Mouse (Mus musculus): ENCODE results near the gene Taf7l.

The Taf7l gene

DNA sequence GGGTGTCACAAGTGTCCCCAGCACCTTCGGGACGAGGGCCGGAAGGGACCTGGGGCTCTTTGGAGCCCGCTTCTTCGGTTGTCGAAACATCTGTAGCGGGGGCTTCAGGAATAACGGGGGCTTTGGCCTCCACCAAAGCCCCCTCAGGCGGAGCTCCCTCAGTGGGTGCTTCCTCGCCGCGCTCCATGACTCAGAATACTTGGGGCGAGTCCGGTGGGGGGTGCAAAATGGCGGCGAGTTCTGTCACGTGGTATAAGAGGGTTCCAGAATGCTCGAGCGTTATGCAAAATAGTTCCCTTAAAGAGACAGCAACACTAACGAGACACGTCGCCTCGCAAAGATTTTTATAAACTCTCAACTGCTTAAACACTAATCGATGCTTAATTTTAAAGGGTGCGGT, at the start of gene Taf7l:
Gene Taf7l, minus strand, starts transcription at position 201 of the 400 bp plus-strand sequence.
- no peak for DNase-seq (ENCODE audit: low spot score)

DNA sequence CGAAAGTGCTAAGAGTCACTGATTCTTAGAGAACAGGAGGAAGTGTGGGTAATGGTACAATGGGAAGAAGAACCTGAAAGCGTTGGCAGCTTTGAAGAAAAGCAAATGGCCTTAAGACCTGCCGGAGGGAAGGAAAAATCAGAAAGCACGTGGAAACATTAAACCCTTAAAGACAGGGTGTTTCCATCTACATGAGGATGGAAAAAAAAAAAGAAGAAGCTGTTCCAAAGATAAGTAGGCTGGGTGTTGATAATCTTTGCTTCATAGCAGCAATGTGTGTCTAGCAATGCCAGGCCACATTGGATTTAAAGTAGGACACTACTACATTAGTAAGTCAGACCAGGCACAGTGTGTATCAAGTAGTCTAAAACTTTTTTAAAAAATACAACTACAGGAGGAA, 49.0 kb upstream of the Taf7l start:
- no peak for DNase-seq (ENCODE audit: low spot score)

DNA sequence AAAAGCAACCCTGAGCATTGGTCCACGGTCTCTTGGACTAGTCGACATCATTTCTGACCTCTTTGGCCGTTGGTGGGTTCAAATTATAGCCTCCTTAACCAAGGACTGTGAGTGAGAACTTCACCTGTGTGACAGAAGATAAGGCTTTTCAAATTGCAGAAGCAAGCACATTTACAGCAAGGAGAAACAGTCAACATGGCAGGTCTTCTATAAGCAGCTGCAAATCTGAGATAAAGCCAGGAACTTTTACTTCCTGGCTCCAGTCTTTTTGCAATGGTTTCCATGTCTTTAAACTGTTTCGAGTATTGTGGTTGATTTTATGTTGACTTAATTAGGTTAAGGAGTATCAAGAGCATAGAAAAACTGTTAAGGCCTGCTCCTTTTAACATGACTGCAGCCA, 47.5 kb upstream of the Taf7l start:
- DNase-seq (ENCODE audit: low spot score) = no peak

DNA sequence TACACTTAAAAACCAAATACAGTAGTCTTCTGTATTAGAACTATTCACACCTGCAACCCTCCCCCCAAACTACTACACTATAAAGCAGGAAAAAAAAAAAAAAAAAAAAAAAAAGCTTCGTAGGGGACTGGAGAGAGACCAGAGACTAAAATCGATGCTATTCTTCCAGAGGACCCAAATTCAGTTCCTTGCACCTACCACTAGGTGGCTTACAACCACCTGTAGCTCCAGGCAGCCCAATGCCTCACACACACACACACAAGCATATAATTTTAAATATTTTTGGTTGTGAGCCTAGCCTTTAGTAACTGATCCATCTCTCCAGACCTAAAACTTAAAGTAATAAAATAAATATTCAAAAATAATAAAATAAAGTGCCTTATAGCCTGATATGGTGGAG, 33.2 kb upstream of the Taf7l start:
- DNase-seq (ENCODE audit: low spot score) = no peak

DNA sequence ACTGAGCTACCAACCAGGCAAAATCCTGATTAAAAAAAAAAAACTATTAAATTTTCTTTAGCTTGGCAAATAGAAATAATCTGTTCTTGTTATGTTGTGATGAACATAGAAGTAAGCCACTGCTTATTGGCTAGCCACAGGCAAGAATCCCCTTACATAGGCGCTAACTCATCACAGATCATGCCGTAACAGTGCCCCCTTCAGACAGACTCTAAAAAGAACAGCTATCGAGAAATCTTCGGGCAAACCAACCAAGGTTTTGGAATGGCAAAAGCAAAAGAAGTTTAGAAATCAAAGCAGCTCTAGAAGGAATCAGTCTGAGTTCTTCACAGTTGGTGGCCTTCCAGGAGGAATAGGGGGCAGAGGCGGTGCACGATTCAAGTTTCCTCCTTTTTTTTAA, 31.7 kb upstream of the Taf7l start:
- no peak for DNase-seq (ENCODE audit: low spot score)

DNA sequence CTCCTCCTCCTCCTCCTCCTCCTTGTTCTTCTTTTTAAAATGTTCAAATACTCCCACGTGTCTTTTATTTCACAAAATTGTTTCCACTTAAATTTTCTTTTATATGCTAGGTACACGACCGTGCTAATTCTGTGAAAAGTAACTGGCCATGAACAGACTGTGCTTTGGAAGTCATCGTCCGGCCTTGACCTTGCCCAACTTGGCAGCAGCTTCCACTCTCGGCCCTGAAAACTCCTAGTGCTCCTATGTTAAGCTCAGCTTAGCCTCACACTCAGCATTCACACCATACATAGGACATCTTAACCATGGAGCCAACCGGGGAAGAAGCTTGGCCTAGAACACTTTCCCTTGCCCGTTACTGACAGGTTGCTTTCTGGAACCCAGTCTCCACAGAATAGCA, 24.4 kb upstream of the Taf7l start:
- DNase-seq (ENCODE audit: low spot score) = peak; percentile 2

DNA sequence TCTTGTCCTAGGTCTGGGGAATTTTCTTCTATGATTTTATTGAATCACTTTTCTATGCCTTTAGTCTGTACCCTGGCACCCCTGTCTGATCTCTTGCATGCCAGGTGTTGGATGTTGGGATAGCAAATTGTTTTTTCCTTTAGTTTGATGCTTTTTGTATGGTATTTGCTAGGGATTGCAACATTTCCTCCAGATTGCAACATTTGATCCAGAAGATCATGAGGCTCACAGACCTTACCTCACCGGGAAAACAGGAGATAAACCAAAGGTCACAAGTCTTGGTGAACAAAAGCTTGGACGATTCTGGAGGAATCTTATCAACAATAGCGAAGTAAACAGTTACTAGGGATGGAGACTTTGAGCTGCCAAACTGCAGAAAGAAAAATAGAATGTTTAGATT, 5.4 kb upstream of the Taf7l start:
- DNase-seq (ENCODE audit: low spot score) = peak; percentile 5

DNA sequence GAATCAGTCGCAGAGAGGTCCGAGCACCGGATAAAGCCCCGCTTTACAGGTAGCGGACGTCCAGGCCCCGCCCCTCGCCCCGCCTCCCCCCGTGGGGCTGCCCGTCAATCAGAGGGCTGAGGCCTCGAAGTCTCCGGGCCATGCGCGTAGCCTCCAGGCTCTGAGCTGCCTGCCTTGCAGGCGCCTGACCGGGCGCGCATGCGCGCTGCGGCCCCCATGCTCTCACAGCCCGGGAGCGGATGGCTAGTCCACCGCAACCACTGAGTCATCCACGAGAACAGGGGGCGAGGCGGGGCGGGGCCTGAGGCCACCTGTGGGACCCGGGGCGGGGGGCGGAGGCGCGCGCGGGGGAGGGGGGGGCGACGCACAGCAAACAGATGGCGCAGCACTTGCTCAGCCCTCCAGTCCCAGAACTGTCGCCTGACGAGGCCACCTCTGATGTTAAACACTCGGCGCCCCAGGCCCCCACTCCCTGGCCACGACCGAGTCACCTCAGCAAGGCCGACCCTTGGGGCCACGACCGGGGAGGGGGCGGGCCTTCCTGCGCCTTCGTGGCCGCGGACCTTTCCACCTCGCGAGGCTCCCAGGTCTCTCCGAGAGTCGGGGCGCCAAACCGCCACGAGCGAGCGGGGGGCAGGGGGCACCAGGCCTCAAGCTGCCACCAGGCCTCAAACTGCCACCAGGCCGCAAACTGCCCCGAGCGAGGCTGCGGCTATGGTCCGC, 1.1 kb downstream of the Taf7l start:
- no peak for DNase-seq (ENCODE audit: low spot score)

DNA sequence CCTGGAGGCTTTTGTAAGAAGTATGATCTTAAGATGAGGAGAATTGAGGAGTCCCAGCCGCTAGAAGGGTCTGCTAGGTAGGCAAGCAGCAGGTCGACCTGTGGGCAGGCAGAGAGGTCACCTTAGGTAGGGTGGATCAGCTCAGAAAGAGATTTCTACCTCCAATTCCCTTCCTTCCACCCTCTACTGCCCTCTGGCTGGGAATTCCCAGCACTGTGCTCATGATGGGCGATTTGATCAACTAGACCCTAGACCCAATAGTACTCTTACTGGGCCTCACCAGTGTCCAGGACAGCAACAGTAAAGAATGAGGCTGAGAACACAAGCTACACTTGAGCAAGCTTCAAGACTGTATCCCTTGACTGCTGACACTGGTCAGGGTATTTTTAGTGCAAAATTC, 49.0 kb downstream of the Taf7l start:
- DNase-seq (ENCODE audit: low spot score) = no peak

DNA sequence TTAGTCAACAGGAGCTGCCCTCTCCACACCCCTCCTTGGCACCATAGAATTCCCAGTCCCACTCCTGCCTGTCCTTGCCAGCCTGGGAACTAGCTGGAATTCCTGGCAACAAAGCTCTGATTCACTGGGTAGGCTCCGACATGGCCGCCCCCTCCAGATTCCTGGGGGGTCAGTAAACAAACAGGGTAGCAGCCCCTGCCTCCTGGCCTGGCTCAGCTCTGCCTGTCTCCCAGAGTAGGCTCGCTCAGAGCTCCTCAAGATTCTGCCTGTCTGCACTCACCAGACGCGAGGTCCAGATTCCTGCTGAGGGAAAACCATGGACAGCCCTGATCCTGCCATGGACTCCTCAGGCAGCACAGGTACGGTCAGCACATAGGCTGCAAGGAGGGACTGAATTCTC, 49.5 kb downstream of the Taf7l start:
- DNase-seq (ENCODE audit: low spot score) = no peak

DNA sequence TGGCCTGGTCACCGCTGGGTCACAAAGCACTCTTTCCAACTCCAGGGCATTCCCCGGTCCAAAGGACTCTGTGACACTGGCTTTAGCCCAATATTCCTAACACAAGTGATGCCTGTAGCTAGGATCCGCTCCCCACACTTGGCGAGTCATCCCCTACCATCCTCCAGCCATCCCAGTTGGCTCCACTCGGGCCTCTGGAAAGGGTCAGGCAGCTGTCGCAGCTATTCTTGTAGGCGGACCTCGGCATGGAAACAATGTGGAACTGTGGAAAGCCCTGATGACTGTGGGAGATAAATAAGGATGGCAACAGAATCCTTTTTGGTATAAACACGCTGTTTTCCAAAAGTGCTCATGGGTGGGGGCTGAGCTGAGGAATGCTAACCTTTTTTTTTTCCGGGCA, 50.5 kb downstream of the Taf7l start:
- DNase-seq (ENCODE audit: low spot score) = no peak

DNA sequence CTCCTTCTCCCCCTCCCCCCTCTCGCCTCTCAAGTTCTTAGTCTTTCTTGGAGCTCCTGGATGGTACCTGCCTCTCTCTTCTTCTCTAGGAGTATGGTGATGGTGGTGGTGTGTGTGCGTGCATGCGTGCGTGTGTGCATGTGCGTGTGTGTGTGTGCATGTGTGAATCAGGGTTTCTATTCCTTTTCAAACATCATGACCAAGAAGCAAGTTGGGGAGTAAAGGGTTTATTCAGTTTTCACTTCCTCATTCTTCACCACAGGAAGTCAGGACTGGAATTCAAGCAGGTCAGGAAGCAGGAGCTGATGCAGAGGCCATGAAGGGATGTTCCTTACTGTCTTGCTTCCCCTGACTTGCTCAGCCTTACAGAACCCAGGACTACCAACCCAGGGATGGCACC, 52.0 kb downstream of the Taf7l start:
- DNase-seq (ENCODE audit: low spot score) = no peak

DNA sequence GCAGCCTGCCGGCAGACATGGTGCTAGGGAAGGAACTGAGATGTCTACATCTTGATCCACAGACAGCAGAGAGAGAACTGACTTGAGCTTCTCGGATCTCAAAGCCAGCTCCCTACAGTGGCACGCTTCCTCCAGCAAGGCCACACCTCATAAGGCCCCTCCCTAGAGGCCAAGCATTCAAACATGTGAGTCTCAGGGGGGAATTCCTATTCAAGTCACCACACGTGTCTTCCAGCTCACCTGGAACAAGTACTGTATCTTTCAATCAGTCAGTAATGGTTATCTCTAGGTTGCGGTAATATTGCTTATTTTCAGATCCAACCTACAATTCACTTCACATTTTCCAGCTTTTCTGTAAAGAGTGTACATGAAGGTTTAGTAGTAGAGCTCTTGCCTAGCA, 56.2 kb downstream of the Taf7l start:
- no peak for DNase-seq (ENCODE audit: low spot score)

DNA sequence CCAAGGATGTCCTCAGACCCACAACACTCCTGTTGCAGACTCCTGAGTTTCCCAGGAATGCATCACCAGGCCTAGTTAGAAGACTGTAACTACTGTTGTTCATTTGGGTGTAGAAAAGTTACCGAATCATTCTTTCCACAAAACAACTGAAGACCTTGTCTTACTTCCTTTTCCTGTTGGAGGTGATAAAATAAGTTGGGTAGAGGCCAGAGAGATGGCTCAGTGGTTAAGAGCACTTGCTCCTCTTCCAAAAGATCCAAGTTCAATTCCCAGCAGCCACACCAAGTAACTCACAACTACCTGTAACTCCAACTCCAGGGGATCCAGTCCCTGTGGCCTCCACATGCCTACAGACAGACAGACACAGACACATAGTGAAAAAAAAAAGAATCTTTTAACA, 64.2 kb downstream of the Taf7l start:
- no peak for DNase-seq (ENCODE audit: low spot score)

Measured in adipocyte (in vitro differentiated cells).